Mouse (Mus musculus): ENCODE measurements at regions not wholly inside any gene's neighbourhood (a gene's known extent, or its start where the extent isn't known, plus 50 kb on each side); places are given as distances from the start of the nearest gene placed in this dataset.

GRCm38 (mm10) chr4:7597671-7598390 lies 641.0 kb downstream of the Car8 start:
- DNase-seq: no peak

GRCm38 (mm10) chr4:7596116-7596515 lies 642.7 kb downstream of the Car8 start:
- DNase-seq: no peak

- DNase-seq: no peak
Measured at GRCm38 (mm10) chr4:7583851-7584250, 655.0 kb downstream of the Car8 start.

- DNase-seq: no peak
Measured at GRCm38 (mm10) chr4:7581931-7582330, 656.9 kb downstream of the Car8 start.

GRCm38 (mm10) chr4:7581220-7581916 lies 657.5 kb downstream of the Car8 start:
- no peak for DNase-seq

GRCm38 (mm10) chr4:7580554-7581219 lies 658.2 kb downstream of the Car8 start:
- no peak for DNase-seq

- no peak for DNase-seq
Measured at GRCm38 (mm10) chr4:7574011-7574410, 664.8 kb downstream of the Car8 start.

GRCm38 (mm10) chr4:7567687-7568393 lies 671.0 kb downstream of the Car8 start:
- no peak for DNase-seq

GRCm38 (mm10) chr4:7559867-7560832 lies 678.7 kb downstream of the Car8 start:
- no peak for DNase-seq

GRCm38 (mm10) chr4:7558721-7559120 lies 680.1 kb downstream of the Car8 start:
- no peak for DNase-seq

GRCm38 (mm10) chr4:7534301-7534700 lies 704.5 kb downstream of the Car8 start:
- no peak for DNase-seq

- DNase-seq: no peak
Measured at GRCm38 (mm10) chr4:7527718-7528117, 711.1 kb downstream of the Car8 start.

- DNase-seq: no peak
Measured at GRCm38 (mm10) chr4:7513081-7513480, 725.8 kb downstream of the Car8 start.

GRCm38 (mm10) chr4:7485552-7485951 lies 753.3 kb downstream of the Car8 start:
- DNase-seq: no peak

- DNase-seq: peak; percentile 11 to 19
Measured at GRCm38 (mm10) chr4:7455130-7455529, 783.7 kb downstream of the Car8 start.

GRCm38 (mm10) chr4:7452678-7453077 lies 786.2 kb downstream of the Car8 start:
- DNase-seq: no peak

GRCm38 (mm10) chr4:7450991-7451390 lies 787.9 kb downstream of the Car8 start:
- DNase-seq: no peak

GRCm38 (mm10) chr4:7429308-7429707 lies 809.5 kb downstream of the Car8 start:
- DNase-seq: no peak

- no peak for DNase-seq
Measured at GRCm38 (mm10) chr4:7424081-7424480, 814.8 kb downstream of the Car8 start.

- no peak for DNase-seq
Measured at GRCm38 (mm10) chr4:7423204-7423603, 815.6 kb downstream of the Car8 start.

- DNase-seq: no peak
Measured at GRCm38 (mm10) chr4:7422787-7423186, 816.1 kb downstream of the Car8 start.

GRCm38 (mm10) chr4:7414301-7414700 lies 824.5 kb downstream of the Car8 start:
- no peak for DNase-seq
